Mouse (Mus musculus) c-Kit-positive CD71-positive TER-119-positive erythroid progenitor cells, embryonic 14.5 days (primary cell): ENCODE measurements around the gene Slc22a22.

Experiments
- DNase-seq: peaks from one replicate; pipeline ENCODE4 v3.0.0-alpha.2; 2013; ENCODE audit warnings: low spot score

The Slc22a22 gene

GRCm38 (mm10) chr15:57477525-57477924 is at the start of gene Slc22a22:
Gene Slc22a22, minus strand, starts transcription at chr15:57477625.
- no peak for DNase-seq

- DNase-seq, result no peak
Observed at GRCm38 (mm10) chr15:57523510-57524298, 46.3 kb upstream of the Slc22a22 start.

GRCm38 (mm10) chr15:57522160-57522559 is 44.7 kb upstream of the Slc22a22 start:
- no peak for DNase-seq

GRCm38 (mm10) chr15:57509185-57510172 is 32.1 kb upstream of the Slc22a22 start:
- DNase-seq, result no peak

- DNase-seq, result peak; percentile 29
Observed at GRCm38 (mm10) chr15:57508242-57509184, 31.1 kb upstream of the Slc22a22 start.

- DNase-seq, result no peak
Observed at GRCm38 (mm10) chr15:57504126-57504705, 26.8 kb upstream of the Slc22a22 start.

- DNase-seq, result no peak
Observed at GRCm38 (mm10) chr15:57503656-57504055, 26.2 kb upstream of the Slc22a22 start.

- DNase-seq, result no peak
Observed at GRCm38 (mm10) chr15:57501559-57501958, 24.1 kb upstream of the Slc22a22 start.

- no peak for DNase-seq
Observed at GRCm38 (mm10) chr15:57496106-57496505, 18.7 kb upstream of the Slc22a22 start.

- DNase-seq, result no peak
Observed at GRCm38 (mm10) chr15:57482509-57482908, 5.1 kb upstream of the Slc22a22 start.

- no peak for DNase-seq
Observed at GRCm38 (mm10) chr15:57471648-57472047, 5.8 kb downstream of the Slc22a22 start.

GRCm38 (mm10) chr15:57465996-57466395 is 11.4 kb downstream of the Slc22a22 start:
- DNase-seq, result no peak

- no peak for DNase-seq
Observed at GRCm38 (mm10) chr15:57465061-57465460, 12.4 kb downstream of the Slc22a22 start.

GRCm38 (mm10) chr15:57464066-57464465 is 13.4 kb downstream of the Slc22a22 start:
- no peak for DNase-seq

GRCm38 (mm10) chr15:57461284-57461683 is 16.1 kb downstream of the Slc22a22 start:
- DNase-seq, result no peak

- DNase-seq, result no peak
Observed at GRCm38 (mm10) chr15:57457374-57457773, 20.1 kb downstream of the Slc22a22 start.

GRCm38 (mm10) chr15:57434710-57435404 is 42.6 kb downstream of the Slc22a22 start:
- DNase-seq, result no peak

- no peak for DNase-seq
Observed at GRCm38 (mm10) chr15:57408498-57408897, 68.9 kb downstream of the Slc22a22 start.

GRCm38 (mm10) chr15:57398439-57399148 is 78.8 kb downstream of the Slc22a22 start:
- DNase-seq, result no peak

- no peak for DNase-seq
Observed at GRCm38 (mm10) chr15:57394053-57394452, 83.4 kb downstream of the Slc22a22 start.
